Mouse (Mus musculus) gastrocnemius, adult 2 months (tissue): ENCODE measurements at regions not wholly inside any gene's neighbourhood (a gene's known extent, or its start where the extent isn't known, plus 50 kb on each side); places are given as distances from the start of the nearest gene placed in this dataset.
"Not testable (repeated sequence)": the region's sequence is repeated elsewhere in the genome, so short reads cannot be mapped to it uniquely, and the experiment has no call there.

ENCODE experiments used
- DNase-seq: peaks from one replicate; pipeline ENCODE4 v3.0.0; 2022
- H3K27ac ChIP-seq: fragments of 200-600 bp; 2 replicates; pipeline ENCODE4 v1.8.1; 2022; ENCODE audit warnings: mild to moderate bottlenecking
- H3K4me3 ChIP-seq: fragments of 200-600 bp; 2 replicates; pipeline ENCODE4 v1.8.1; 2022; ENCODE audit warnings: mild to moderate bottlenecking, moderate library complexity
- CTCF ChIP-seq: fragments of 200-600 bp; IDR thresholded peaks from 2 replicates; pipeline ENCODE4 v1.8.1; 2022; ENCODE audit warnings: antibody characterized with exemption, mild to moderate bottlenecking, moderate library complexity
- intact Hi-C: fragments of 180-260 bp; cut with DNase I; formaldehyde crosslinking; loops from one replicate; pipeline ENCODE4 v1.15.1; 2025

GRCm38 (mm10) chr15:34027111-34027510, 330.6 kb downstream of the 9430069I07Rik start:
- H3K27ac ChIP-seq, DNase-seq, intact Hi-C loops, H3K4me3 ChIP-seq: not testable (repeated sequence)

GRCm38 (mm10) chr15:34025396-34025795, 332.3 kb downstream of the 9430069I07Rik start:
- DNase-seq, result no peak
- intact Hi-C loops, result no loop called here
- no peak for TF ChIP-seq CTCF
- H3K27ac ChIP-seq, result no peak overlapping the region
- H3K4me3 ChIP-seq, result no peak overlapping the region

GRCm38 (mm10) chr15:34021857-34022256, 335.8 kb downstream of the 9430069I07Rik start:
- Histone ChIP-seq H3K27ac (no peak overlapping the region), H3K4me3 (no peak overlapping the region)
- peak; percentile 74 for DNase-seq
- intact Hi-C loops, result no loop called here
- TF ChIP-seq CTCF, result peak; percentile 78

GRCm38 (mm10) chr15:34016397-34017156, 341.1 kb downstream of the 9430069I07Rik start:
- DNase-seq, result peak; percentile 35
- Histone ChIP-seq H3K27ac (no peak overlapping the region), H3K4me3 (no peak overlapping the region)
- peak; percentile 70 for TF ChIP-seq CTCF
- intact Hi-C loops, result loop anchor here (2.0 kb wide), 1 partner anchor 138 kb away; no protein-coding TSS in a partner anchor

GRCm38 (mm10) chr15:34008591-34008990, 349.1 kb downstream of the 9430069I07Rik start:
- H3K4me3 ChIP-seq, result no peak overlapping the region
- DNase-seq, result no peak
- no peak overlapping the region for H3K27ac ChIP-seq
- no peak for TF ChIP-seq CTCF
- intact Hi-C loops, result no loop called here

GRCm38 (mm10) chr15:33992383-33992782, 365.3 kb downstream of the 9430069I07Rik start:
- H3K27ac ChIP-seq, result no peak overlapping the region
- intact Hi-C loops, result no loop called here
- no peak overlapping the region for H3K4me3 ChIP-seq
- DNase-seq, result no peak
- no peak for TF ChIP-seq CTCF

- H3K4me3 ChIP-seq, result no peak overlapping the region
- peak; percentile 40; the same call in 1 of the 2 replicates for TF ChIP-seq CTCF
- peak; percentile 27 for DNase-seq
- H3K27ac ChIP-seq, result no peak overlapping the region
- intact Hi-C loops, result no loop called here
These were observed 382.6 kb downstream of the 9430069I07Rik start for GRCm38 (mm10) chr15:33975077-33975476.

GRCm38 (mm10) chr15:33973466-33973865, 384.2 kb downstream of the 9430069I07Rik start:
- H3K4me3 ChIP-seq, result no peak overlapping the region
- H3K27ac ChIP-seq, result no peak overlapping the region
- intact Hi-C loops, result no loop called here
- no peak for DNase-seq
- TF ChIP-seq CTCF, result no peak

GRCm38 (mm10) chr15:33969409-33969808, 388.3 kb downstream of the 9430069I07Rik start:
- no peak for TF ChIP-seq CTCF
- H3K4me3 ChIP-seq, result no peak overlapping the region
- H3K27ac ChIP-seq, result no peak overlapping the region
- no peak for DNase-seq
- intact Hi-C loops, result no loop called here

GRCm38 (mm10) chr15:33935013-33935664, 422.5 kb downstream of the 9430069I07Rik start:
- Histone ChIP-seq H3K4me3 (no peak overlapping the region), H3K27ac (no peak overlapping the region)
- no peak for TF ChIP-seq CTCF
- no peak for DNase-seq
- intact Hi-C loops, result no loop called here

GRCm38 (mm10) chr15:33926446-33926845, 431.2 kb downstream of the 9430069I07Rik start:
- Histone ChIP-seq H3K4me3 (no peak overlapping the region), H3K27ac (no peak overlapping the region)
- no peak for DNase-seq
- intact Hi-C loops, result no loop called here
- no peak for TF ChIP-seq CTCF

- DNase-seq, result peak; percentile 66
- intact Hi-C loops, result no loop called here
- peak overlapping the region; percentile 72 for H3K27ac ChIP-seq
- H3K4me3 ChIP-seq, result no peak overlapping the region
- no peak for TF ChIP-seq CTCF
These were observed 433.4 kb downstream of the 9430069I07Rik start for GRCm38 (mm10) chr15:33924094-33924890.

- H3K27ac ChIP-seq, result no peak overlapping the region
- no peak overlapping the region for H3K4me3 ChIP-seq
- intact Hi-C loops, result no loop called here
- DNase-seq, result no peak
- TF ChIP-seq CTCF, result no peak
These were observed 442.8 kb downstream of the 9430069I07Rik start for GRCm38 (mm10) chr15:33914891-33915290.
